Mouse (Mus musculus) adrenal gland, adult 10 weeks (tissue): ENCODE results near the gene Hapln4. TPM values are rescaled to one million over a fixed set of nuclear protein-coding genes. Genes with fewer than 3 reads are reported as not detected.

Experiments used
- polyA plus RNA-seq: library from polyadenylated mRNA; stranded (reverse); fragments of 350-450 nt; fragmentation: Illumina TruSeq; extraction: RNeasy Lipid Tissue Mini Kit (QIAGEN cat#74804); gene quantifications from one replicate; pipeline ENCODE4 v1.2.3, GENCODE M21; 2014; ENCODE audit warnings: low read depth, low replicate concordance

The Hapln4 gene
- not detected for polyA plus RNA-seq

DNA sequence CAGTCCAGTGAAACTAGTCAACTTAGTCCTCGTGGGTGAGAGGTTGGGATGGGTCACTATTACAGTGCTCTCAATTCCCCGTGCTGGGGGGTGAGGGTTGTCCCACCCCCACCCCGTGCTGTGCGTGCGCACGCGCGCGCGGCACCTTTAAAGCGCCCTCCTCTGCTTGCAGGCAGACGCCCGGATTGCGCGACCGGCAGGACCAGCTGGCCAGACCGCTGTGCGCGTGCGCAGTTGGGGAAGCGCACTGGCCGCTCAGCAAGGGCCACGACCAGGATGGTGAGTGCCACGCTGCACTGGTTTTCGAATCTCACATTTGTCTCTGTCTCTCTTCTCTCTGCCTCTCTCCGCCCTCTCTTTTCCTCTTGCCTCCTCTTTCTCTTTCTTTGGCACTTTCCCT, at the start of gene Hapln4:
Gene Hapln4, plus strand, starts transcription at position 173 of the 400 bp plus-strand sequence.

DNA sequence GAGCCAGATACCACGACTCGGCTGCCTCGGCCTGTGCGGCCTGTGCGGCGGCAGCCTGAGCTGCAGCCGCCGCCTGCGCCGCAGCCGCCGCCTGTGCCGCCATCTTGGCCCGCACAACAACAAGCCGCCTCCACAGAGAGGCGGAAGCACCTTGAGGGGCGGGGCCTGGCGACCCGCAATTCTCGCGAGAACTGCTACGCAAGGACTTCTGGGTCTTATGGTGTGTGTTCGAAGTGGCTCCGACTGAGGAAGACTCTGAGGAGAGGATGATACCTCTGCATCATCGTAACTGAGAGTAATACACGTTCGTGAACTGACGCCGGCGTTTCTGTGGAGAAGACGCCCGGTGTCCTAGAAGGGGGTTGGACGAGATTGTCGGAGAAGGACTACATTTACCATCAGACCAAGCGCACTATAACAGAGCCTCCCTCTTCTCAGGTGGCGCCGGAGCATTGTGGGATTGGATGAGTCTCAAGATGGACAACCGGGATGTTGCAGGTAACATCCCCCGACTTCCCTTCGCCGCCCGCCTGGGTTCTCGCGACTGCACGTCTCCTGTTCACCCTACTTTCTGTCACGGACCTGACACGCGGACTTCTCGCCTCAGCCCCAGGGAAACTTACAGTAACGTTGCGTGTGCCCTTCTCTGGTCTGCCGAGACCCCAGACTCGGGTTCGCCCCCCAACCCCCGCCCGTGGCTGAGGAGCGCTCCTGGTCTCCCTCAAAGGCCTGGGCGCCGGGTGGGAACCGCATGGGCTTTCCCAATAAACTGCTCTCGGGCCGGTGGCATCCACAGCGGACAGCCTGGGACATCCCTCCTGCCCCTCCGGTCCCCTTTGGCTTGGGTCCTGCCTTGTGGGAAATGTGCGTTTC, 40.4 kb upstream of the Hapln4 start, which contains the start of the genes Mau2 and Sugp1:
Gene Mau2, minus strand, starts transcription at position 152 of the 873 bp plus-strand sequence.
Gene Sugp1, plus strand, starts transcription at position 231 of the 873 bp plus-strand sequence.

DNA sequence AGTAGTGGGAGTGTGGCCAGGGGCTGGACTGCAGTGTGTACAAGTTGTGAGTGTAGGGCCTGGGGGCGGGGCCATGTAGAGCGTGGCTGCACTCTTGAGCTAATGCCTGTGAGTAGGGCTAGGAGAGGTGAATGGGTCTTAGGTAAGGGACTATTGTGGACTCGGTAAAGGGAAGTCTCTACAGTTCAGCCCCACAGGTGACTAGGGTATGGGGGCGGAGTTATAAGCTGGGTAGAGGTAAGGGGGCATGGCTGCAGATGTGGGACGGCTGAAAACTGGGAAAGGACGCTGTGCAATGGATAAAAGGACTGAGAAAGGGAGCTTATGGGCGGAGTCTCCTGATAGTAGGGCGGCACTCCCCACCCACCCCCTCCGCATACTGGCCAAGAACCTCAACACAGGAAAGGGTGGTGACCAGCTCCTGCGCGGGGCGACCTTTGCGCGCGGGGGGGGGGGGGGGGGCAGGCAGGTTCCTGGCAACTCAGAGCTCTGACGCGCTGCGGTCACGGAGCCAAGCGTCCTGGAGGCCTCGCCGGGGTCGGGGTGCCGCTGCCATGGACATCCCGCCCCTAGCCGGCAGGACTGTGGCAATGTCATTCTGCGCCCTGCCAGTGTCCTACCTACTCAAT, 10.7 kb upstream of the Hapln4 start, which contains the start of gene Tm6sf2:
Gene Tm6sf2, plus strand, starts transcription at position 484 of the 629 bp plus-strand sequence.

DNA sequence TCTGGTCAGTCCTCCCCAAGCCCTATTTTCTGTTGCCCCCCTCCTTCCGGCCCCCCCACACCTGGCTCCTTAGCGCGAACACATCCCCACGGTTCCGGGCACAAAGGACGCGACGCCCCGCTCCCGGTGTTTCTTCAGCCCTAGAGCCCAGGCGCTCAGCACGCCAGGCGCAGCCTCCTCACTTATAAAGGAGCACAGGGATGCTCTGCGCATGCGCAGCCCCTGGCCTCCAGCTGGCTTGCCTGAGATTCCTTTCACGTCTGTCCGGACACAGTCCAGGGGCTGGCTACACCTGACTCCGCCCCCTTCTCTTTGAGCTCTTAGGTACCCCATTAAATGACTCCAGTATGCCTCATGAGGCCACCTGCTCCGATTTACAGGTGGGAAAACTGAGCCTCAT, 37.4 kb downstream of the Hapln4 start, which contains the start of gene Ncan:
Gene Ncan, minus strand, starts transcription at position 207 of the 400 bp plus-strand sequence.

DNA sequence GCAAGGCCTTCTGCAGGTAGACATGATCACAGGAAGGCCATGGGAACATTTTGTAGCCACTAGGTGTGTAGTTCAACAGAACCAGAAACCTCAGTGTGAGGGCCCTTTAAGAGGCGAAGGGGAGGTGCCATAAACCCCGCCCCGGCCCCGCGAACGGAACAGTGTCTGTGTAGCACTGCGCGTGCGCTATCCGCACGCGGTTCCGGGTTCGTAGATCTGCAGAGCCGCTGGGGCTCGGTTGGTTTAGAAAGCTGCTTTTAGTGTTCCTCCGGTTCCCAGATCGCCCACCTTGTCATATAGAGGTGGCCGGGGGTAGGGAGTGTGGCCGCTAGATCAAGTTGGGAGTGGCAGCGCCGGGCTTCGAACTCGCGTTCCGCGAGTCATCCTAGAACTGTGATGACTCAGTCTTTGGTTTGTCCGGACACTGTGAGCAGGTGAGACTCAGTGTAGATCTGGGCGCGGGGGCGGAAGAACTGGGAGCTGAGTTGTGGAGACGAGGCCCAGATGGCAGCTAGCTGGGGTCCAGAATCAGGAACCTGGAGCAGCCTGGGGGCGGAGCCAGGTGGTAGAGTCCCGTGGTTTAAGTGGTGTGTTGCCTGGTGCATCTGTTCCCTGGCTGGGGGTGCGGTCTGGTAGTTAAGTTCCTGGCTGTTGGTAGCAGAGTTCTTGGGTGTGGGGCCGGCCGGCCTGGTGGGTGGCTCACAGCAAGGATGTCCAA, 48.1 kb downstream of the Hapln4 start, which contains the start of gene Nr2c2ap:
Gene Nr2c2ap, plus strand, starts transcription at position 168 of the 718 bp plus-strand sequence.

DNA sequence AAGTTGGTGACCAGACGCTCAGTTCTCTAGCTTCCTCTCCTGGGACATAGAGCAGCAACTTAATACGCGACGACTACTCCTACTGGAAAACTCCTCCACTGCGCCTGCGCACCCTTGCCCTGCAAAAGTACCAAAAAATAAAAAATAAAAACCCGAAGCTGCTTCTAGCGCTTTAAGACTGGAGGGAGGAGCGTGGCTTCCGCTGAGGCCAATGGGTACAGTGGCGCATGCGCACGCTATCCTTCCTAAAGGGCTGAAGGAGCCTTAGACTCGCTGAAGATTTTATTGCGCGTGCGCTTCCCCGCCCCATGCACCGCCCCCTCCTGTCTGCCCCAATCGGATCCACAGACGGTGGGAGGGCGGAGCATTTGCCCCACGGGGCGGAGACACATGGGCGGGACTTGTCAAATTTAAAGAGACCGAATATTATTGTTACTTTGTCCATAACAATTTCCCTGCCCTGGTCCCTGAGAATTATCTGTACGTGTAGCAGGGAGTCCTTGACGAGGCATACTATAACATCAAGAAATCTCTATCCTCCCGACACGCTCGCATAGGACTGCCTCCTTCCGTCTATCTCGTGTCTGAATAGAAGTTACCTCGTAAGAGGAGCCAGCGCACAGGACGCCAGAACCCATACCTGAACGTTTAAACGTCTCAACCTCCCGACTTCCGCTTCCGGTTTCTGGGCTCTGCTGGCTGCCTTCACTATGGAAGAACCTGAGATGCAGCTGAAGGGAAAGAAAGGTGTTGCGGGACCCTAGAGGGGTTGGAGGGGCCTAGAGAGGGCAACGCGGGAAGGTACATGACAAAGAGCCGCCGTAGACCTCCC, 56.0 kb downstream of the Hapln4 start, which contains the start of the genes Rfxank, Borcs8 and Mef2b:
Gene Rfxank, minus strand, starts transcription at position 129 of the 832 bp plus-strand sequence.
Gene Borcs8, plus strand, starts transcription at position 474 of the 832 bp plus-strand sequence.
Gene Mef2b, plus strand, starts transcription at position 686 of the 832 bp plus-strand sequence.

Other genes with a start within 250 kb of the Hapln4 start
- gene Cilp2, start 195.8 kb upstream of the Hapln4 start, polyA plus RNA-seq: not detected
- gene Tssk6, start 181.3 kb upstream of the Hapln4 start, polyA plus RNA-seq: not detected
- gene Ndufa13, start 180.9 kb upstream of the Hapln4 start, polyA plus RNA-seq: not detected
- not detected for gene Yjefn3, start 180.7 kb upstream of the Hapln4 start, polyA plus RNA-seq
- gene Gatad2a, start 87.1 kb upstream of the Hapln4 start, polyA plus RNA-seq: 12.7 TPM
- gene Mau2, start 40.7 kb upstream of the Hapln4 start, polyA plus RNA-seq: 10.1 TPM
- 6.7 TPM for gene Sugp1, start 40.6 kb upstream of the Hapln4 start, polyA plus RNA-seq
- gene Tm6sf2, start 10.5 kb upstream of the Hapln4 start, polyA plus RNA-seq: not detected
- gene Ncan, start 37.4 kb downstream of the Hapln4 start, polyA plus RNA-seq: not detected
- gene Nr2c2ap, start 47.9 kb downstream of the Hapln4 start, polyA plus RNA-seq: 1.6 TPM
- gene Rfxank, start 55.7 kb downstream of the Hapln4 start, polyA plus RNA-seq: 0.52 TPM
- gene Borcs8, start 56.0 kb downstream of the Hapln4 start, polyA plus RNA-seq: 11.1 TPM
- gene Mef2b, start 56.3 kb downstream of the Hapln4 start, polyA plus RNA-seq: not detected
- gene Tmem161a, start 88.9 kb downstream of the Hapln4 start, polyA plus RNA-seq: 7.5 TPM
- gene Slc25a42, start 128.8 kb downstream of the Hapln4 start, polyA plus RNA-seq: 3.5 TPM
- gene Sugp2, start 150.8 kb downstream of the Hapln4 start, polyA plus RNA-seq: 5.9 TPM
- gene Armc6, start 151.0 kb downstream of the Hapln4 start, polyA plus RNA-seq: 0.29 TPM
- gene Homer3, start 199.4 kb downstream of the Hapln4 start, polyA plus RNA-seq: not detected
- gene Ddx49, start 219.0 kb downstream of the Hapln4 start, polyA plus RNA-seq: 4.1 TPM
- gene Cope, start 219.1 kb downstream of the Hapln4 start, polyA plus RNA-seq: 0.82 TPM
- not detected for gene Cers1, start 232.3 kb downstream of the Hapln4 start, polyA plus RNA-seq
- not detected for gene Gdf1, start 246.4 kb downstream of the Hapln4 start, polyA plus RNA-seq